Mouse (Mus musculus) left cerebral cortex, adult 11 months (tissue): ENCODE results near the gene Cfap299.

Experiments
- DNase-seq: peaks from one replicate; pipeline ENCODE4 v3.0.0; 2022; ENCODE audit warnings: low spot score

The Cfap299 gene

DNA sequence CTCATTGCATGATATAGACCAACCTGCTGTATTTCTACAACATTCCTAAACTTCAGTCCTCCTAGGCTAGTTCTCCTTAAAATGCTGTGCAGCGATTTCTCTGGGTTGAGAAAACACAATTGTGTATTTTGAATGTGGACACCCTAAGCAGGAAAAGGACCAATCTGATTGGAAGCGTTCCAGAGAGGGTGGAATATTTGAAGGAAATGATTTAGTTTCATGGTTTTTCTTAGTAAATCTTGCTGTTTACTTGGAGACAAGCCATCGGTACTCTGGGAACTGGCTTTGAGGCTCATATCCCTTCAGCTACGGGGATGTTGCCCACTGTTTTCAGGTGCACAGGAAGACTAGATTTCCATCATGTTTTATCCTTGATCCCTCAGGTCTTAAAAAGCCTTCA lies 288.3 kb downstream of the Cfap299 start:
- no peak for DNase-seq

DNA sequence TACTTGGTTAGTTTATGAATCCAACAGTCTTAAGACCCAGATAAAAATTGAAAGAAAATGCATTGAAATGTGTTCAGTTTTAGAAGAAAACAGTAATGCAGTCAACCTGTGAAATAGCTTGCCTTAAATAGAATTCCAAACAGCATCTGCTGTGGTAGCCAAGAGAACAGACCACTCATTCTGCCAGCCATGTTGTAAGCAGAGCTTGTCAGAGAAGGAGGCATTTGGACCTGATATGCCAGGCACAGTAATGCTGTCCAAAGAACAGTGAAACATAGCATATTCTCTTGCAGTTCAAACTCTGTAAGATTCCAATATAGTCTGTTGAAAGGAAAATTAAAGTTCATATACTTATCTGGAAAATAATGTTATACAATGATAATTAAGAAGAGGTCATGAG lies 321.2 kb downstream of the Cfap299 start:
- DNase-seq = peak; percentile 2

DNA sequence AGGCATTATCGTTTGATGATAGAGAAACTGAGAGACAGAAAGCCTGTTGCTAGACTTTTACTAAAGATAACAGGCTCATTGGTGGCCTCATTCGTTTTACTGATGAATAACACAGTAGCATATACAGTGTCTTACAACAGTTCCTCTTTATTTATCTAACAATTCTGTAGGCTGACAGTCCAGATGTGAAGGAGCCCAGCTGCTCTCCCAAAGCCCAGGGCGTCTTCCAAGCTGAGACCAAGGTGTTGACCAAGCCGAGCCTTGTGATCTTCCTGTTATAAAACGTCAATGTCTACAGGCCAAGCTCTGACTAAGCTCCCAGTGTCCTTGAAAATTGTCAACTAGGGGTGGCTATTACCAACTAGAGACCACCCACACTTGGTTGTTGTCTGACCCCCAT lies 321.9 kb downstream of the Cfap299 start:
- DNase-seq = no peak

DNA sequence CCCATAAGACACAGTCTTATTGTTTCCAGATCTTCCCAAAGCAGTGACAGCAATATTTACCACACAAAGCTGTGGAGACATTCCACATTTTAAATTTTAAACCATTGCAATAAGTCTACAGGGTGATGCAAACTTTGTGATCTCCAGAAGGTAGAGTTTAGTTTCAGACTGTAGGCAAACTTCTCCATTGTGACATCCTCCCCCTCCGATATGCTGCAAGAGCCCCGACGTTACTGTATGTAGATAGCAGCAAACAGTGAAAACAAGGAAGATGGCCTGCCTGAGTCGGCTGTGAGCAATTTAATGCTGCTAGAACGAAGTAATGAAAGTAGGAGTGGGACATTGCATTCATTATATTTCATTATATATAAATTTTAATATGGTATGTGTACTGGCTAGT lies 359.1 kb downstream of the Cfap299 start:
- DNase-seq = no peak

DNA sequence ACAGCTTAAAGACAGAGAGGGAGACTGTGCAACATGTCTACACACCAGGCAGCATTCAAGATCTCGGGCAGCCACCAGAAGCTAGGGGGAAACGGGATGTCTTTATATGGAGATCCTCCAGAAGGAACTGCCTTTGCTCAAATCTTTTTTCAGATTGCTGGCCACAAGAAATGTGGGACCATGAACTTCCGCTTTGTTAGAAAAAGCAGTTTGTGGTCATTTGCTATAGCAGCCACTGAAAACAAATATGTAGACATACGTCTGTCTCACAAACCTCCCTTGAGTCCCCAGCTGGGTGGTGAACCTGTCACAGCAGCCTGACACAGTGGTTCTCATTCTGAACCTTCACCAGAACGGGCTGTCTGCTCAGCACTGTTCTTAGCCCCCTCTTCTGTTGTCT lies 363.0 kb downstream of the Cfap299 start:
- DNase-seq = no peak

DNA sequence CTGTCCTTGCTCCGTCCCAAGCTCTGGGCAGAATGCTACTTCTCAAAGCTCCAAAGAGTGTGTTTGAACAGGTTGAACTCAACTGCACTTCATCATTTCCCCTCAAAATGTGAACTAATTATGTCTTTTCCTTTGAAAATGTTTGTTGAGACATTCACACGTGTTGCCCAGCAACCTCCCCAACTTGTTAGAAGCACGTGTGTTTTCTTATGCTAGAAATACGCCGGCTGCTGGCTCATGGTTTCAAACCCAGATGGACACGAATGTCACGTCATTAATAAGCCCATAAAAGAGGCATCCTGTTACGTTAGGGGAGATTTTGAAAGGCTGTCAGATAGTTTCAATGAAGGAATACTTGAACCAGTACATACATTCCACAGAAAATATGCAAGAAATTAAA lies 367.2 kb downstream of the Cfap299 start:
- no peak for DNase-seq

DNA sequence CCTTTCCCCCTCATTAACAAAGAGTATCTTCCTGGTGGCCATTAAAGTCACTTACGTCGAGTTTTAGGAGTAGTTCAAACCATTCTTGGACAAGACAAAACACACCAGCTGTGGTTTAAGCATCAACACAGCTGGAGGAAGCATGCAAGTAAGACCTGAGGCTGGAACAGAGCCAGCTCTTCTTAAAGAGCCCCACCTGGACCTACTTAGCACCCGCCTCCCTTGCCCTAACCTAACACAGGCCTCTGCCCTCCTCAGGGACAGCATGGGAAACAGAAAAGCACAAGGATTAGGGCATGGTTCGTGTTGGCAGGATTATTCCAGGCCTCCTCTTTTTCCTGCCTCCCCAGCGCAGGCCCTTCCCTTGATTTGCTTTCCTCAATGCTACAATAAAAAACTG lies 374.9 kb downstream of the Cfap299 start:
- DNase-seq = no peak

DNA sequence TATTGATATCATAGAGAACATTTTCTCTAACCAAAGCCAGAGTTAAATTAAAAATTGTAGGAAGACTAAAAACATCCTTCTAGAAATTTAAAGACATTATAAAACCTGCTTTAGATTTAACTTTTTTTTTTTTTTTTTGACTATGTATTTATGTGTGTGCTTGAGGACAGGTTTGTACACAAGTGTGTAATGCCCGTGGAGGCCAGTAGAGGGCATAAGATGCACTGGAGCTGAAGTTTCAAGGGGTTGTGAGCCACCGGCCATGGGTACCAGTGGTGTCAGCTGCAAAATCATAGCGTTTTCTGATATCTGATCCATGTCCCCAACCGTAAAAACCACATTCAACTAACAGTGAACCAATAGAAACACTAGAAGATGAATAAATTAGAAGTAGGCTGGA lies 377.5 kb downstream of the Cfap299 start:
- DNase-seq = no peak

DNA sequence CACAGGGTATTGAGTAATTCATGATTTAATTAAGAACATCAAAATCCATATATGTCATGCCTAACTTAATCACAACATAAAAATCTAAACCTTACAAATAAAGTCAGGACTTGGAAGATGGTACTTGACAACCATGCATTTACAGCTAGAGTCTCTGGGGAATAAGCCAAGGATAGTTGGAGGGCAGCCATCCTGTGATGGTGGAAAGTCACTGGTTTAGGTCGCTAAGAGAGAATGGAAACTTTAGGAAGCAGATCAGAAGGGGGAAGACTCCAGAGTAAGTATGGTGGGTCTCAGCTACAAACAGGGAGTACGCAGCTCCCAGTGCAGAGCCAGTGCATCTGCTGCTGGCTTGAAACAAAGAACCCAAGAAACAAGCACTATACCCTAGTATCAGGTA lies 386.3 kb downstream of the Cfap299 start:
- no peak for DNase-seq

DNA sequence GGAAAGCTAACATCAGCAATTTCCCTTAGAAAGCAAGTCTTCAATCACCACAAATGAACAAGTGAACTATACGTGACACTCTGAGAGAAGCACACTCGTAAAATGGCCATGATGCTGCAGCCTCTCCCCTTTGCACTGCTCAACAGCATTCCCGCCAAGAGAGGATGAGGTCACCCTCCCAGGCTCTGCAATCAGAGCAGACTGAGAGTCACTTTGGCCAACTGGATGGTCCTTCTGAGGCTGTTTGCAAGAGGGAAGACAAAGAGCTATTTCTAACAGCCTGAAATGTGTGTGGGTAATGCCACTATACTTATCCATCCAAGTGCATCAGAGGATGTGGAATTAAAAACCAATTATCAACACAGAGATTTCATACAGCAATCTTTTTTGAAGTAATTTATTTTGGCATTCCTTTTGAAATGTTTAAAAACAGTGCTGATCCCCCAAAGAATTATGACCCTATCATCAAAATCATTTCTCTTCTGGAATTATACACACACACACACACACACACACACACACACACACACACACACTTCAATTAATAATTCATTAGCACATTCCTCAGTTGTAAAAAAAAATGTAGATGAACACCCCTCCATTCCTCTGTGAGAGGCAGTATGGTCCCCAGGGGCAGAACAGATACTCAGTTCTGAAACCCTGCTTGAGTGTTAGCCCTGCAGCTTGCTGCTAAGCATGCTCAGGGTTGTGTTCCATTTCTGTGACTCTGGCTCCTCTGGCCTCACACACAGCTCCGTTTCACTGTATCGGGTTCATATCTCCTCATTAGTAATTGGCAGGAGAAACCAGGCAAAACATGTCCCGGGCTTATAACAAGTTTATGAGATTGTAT lies 403.3 kb downstream of the Cfap299 start:
- DNase-seq = no peak

DNA sequence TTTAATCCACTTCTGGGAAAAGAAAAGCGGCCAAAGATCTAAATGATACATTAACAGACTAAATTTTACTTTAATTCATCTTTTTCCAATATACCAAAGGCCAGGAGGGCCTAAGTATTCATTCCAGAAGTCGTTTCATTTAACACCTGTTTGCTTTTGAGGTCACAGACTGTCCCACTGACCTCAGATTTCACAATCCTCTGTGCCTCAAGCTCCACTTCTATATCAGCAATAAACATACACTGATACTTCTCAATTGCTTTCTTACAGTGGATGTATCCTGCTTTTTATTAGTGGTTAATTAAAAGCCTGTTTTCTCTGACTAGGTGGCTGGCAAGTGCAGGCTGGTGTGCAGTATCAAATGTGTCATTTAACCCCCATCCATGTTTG lies 403.9 kb downstream of the Cfap299 start:
- DNase-seq = no peak

DNA sequence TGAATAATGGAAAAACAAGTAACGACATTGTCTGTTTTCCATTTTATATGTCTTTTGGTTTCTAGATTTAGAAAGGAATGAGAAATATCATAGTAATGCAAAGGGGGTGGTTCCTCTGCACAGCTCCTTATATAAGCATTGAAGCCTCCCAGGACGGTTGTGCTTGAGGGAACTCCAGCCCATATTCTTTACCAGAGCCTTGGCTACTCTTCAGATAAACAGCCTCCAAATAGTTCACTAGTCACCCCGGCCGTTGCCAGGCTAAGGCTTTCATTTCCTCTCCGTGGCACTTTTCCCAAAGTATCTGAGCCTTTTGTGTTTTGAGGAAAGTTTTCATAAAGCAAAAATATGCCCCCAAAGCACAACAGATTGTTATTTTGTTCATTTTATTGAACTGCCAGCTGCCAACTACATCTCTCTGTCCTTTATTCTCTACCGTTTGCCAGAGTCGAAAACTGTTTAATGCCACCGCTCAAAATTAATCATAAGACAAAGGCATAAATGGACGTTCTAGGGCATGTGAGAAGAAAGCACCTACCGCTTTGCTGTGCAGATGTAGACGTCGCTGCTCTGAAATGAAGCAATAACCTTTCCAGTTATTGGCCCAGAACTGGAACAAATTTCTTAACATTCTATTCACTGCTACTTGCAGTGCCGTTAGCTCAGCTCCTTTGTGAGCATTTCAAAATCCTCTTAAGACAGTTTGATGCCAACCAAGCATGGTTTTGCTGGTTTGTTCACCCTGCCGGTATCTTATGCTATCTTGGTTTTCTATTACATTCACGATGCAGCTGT lies 433.0 kb downstream of the Cfap299 start:
- DNase-seq = no peak

DNA sequence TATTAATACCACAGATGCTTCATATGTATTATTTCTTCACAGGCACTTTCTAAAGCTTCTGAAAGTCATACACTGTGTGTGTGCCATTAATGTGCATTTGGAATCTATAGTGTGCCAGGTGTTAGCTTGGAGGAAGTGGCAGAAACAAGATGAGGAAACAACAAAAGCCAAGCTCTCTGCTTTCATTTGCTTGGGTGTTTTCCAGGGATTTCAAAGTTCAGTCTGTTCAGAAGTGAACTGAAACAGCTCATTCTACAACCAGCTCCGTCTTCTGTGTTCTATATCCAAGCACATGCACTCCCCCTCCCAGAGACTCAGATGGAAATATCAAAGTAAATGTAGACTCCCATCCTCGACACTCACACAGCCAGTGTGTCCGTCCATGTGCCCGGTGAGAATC lies 449.5 kb downstream of the Cfap299 start:
- DNase-seq = no peak

DNA sequence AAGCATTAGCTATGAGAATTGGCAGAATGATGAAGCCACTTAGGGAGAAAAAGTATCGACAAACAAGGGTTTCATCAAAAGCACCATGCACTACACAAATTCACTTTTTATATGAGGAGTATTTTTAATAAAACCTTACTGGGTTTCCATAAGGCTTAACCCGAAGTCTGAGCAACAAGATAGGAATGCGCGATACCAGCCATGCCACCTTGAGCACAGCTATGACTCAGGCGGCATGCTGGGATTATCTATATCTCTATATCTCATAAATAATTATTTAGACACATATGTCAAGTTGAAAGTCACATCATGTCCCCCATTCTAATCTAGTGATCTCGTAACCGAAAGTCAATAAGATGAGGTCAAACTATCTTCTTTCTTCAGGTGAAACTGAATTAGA lies 453.0 kb downstream of the Cfap299 start:
- DNase-seq = no peak

DNA sequence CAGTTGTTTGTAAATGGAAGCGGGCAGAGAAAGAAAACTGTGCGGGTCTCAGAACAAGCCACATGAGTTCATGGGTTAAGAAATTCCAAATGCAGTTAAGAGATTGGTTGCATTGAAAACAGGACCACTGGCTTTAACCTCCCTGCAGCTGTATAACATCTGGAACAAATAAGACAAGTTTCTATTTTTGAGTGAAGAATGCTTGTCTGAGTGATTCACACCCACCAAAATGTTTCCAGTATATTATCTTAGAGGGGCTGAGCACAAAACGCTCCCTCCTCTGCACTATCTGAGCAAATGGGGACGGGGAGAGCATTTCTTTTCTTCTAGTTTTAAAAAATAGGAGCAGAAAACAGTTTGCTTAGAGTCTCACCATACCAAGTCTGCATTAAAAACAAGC lies 458.6 kb downstream of the Cfap299 start:
- no peak for DNase-seq

DNA sequence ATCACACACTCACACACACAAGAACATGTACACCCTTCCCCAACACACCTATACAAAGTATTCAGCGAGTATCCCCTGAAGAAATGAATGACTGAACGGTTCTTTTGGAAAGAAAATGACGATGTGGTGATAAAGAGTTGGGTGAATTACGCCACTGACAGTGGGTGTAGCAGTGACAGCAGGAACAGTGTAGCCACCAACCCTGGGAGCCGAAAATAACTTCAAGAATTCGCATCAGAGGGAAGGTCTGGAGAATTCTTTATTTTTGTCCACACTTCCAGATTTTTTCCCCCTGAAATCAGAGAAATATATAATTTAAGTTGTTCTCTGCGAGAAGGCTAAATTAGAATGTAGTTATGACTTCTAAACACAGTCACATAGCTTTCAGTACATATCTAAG lies 459.5 kb downstream of the Cfap299 start:
- peak; percentile 2 for DNase-seq

DNA sequence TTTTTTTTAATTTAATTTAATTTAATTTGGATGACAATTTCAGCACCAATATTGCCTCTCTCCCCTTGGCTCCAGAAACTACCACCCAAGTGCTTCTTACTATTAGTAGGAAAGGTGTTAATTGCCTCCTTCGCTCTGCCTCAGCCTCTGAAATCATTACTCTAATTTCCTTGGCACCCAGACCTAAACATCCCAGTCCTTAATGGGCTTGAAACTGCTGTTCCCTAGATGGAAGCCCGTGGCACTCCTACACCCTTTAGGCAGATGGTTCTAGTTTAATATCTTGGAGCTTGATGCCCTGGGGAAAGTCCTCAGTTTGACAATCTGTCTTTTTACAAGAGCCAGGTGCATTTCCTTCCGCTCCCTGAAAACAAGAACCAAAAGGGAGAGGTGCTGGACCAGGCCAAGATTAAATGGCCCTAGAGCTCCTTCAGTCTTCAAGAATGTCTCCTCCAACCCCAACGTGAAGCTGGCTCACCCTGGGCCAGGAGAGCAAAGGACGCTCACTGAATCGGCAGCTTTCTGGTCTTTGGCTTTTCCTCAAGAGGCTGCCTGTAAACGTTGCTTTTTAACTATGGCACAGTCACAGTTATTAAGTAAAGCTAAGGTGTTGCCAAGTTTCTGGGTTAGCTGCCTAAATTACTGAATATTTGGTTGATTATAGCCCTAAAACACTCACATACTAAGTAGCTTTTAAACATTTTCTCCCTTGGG lies 461.9 kb downstream of the Cfap299 start:
- DNase-seq = no peak

DNA sequence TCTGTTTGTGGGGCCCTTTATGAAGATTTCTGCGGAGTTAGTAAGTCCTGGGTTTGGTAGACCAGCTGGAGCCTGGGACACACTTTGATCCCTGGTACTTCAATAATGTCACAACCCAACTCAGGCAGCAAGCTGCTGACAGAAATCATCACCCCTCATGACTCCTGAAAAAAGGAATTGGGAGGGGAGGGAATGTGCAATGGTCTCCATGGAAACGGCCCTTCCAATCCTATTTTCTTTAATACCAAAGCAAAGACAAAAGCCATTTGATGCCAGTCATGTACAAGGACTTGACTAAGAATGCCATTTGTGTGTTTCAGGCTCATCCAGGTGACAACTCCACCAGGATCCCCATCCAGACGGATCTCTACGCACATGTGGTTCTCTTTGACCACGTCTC lies 472.4 kb downstream of the Cfap299 start:
- no peak for DNase-seq

DNA sequence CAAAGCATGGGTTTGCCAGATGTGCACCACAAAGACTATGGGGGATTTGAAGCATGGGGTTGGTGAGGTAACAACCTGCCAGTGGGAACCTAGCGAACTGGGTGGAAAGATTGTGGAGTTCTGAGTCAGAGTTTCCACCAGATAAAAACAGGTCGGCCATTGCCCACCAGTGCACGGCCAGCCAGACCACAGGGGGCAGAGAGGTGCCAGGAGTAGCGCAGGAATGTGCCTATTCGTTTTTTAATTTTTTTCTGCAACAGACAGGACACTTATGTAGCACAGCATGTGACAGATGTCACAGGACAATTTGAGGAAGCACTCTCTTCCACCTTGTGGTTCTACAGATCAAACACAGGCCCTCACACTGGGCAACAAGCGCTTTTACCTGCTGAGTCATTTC lies 475.7 kb downstream of the Cfap299 start:
- DNase-seq = no peak

DNA sequence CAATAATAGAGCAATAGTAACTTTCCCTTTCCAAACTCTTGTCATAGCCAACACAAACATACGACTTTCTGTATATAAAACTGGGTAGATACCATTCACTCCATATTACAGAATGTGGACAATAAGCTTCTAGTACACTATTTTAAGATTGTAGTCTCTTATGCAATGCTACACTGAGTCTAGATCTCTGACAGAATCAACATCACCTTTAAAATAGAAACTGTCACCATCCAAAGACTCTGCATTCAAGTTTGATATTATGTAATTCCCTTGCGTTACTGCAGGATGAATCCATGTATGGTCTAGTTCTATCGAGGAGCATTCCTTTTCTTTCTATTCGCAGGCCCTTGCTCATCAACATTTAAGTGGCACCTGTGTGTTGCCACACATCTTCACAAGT lies 477.4 kb downstream of the Cfap299 start:
- DNase-seq = peak; percentile 1

DNA sequence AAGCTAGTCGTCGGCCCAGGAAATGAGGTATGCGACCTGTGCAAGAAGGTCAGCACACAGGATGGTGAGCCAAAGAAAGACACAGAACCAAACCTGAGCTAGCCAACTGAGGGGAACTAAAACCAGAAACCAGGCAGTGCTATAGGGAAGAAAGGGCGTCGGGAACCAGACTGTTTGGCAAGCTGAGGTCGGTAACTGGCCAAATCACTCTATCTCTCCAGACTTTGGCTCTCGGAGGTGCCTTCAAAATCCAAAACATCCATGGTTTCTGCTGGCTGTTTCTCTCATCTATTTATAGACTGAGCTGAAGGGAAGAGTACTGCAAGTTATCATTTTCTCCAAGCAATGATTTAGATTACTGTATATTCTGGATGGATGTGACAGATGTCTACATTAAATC lies 477.9 kb downstream of the Cfap299 start:
- no peak for DNase-seq

DNA sequence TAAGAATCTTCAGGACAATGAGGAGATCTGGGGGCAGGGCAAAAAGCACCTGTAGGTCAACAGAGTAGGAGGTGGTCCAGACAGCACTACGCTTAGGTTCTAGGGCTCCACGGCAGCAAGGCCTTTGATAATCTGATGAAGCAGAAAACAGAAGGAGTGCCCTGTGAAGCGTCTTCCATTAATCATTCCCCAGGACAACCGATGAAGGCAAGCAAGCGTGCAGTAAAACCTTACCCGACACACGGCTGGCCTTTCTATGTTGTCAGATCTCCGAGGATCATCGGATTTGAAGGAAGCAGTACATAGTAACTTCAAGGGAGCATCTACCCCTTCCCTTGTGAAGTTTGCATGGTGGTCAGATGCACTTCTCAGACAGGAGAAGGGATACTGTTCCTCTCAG lies 478.8 kb downstream of the Cfap299 start:
- DNase-seq = no peak

DNA sequence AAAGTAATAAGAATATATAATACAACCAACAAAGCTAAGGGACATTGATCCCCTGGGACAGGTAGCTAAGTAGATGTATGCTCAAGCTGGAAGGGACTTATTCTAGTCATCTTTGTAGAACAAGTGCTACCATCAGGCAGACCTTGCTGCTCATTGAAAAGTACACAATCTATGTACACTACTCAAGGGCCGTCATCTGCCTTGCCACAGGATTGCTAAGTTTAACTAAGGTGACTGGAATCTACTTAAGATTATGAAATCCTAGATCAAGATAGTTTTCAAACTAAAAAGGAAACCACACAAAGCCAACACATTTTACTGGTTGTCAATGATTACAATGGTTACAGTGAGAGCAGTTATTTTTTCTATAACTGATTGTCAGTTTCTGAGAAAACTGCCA lies 483.3 kb downstream of the Cfap299 start:
- no peak for DNase-seq
